Mouse (Mus musculus) Patski (cell line): ENCODE results near the gene Kidins220. TPM values are rescaled to one million over a fixed set of nuclear protein-coding genes. Genes with fewer than 3 reads are reported as not detected.

Experiments
- ATAC-seq: fragments of 100-300 bp; one replicate; pipeline ENCODE4 v1.8.0; 2021
- CTCF ChIA-PET: fragments of 350-600 bp; sonication (Branson Sonifier 250); formaldehyde crosslinking; loops from one replicate; lab custom pipeline; 2022; ENCODE audit warnings: inconsistent platforms; lab: Charles Lee
- POLR2A ChIA-PET: fragments of 350-600 bp; sonication (Branson Sonifier 250); formaldehyde crosslinking; loops from one replicate; lab custom pipeline; 2022; ENCODE audit warnings: antibody characterized with exemption, inconsistent platforms; lab: Charles Lee
- DNase-seq: peaks from one replicate; pipeline ENCODE4 v3.0.0-alpha.2; 2011; ENCODE audit warnings: low read depth, low spot score
- H3K27me3 ChIP-seq: fragments of 371-371 bp; one replicate; pipeline ENCODE4 v1.5.1; 2021
- CTCF ChIP-seq: fragments of 100-300 bp; IDR thresholded peaks from one replicate; pipeline ENCODE4 v1.5.1; 2021
- in situ Hi-C: fragments of 300-500 bp; cut with MboI; formaldehyde crosslinking; loops from 3 replicates; pipeline ENCODE4 v1.11.1; 2018; ENCODE audit warnings: low pct_unique_long_range_greater_than_20kb, mixed read lengths
- polyA plus RNA-seq: library from polyadenylated mRNA; unstranded; gene quantifications from one replicate; pipeline ENCODE4 v1.2.3, GENCODE M21; 2021

The Kidins220 gene
- polyA plus RNA-seq: 77.1 TPM

DNA sequence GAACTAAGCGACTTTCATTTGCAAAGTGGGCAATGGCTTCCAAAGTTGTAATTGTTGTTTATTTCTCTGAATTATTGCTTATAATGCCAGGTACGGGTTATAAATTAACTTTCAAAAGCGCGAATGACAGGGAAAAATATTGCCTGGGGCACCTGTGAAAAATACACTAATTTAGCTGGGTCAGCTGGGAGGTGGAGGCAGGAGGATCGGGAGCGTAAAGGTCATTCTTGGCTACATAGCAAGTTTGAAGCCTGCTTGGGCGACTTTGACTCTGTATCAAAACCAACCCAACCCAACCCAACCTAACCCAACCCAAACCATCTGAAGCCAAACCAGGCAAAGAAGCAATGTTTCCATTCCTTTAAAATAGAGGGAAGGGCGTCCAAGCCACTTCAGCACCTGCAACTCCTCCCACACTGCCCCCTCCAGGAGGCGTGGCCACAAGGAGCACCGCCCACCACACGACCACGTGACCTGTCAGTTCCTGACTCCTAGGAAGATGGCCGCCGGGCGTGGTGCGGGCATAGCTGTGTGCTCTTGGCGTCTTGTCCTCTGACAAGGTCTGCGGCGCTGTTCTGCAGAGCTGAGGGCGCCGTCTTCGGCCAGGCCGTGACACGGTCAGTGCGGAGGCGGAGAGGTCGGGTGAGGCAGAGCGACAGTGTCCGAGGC, at the start of gene Kidins220:
TSS of gene Kidins220 (plus strand) at position 480 of the 669 bp plus-strand sequence.
- DNase-seq: peak; percentile 28
- no peak for TF ChIP-seq CTCF
- ChIA-PET POLR2A (interaction anchor here (0.9 kb wide), 1 partner anchor 22 kb away, joined by 3 read pairs; no protein-coding TSS in a partner anchor), CTCF (no interaction called here)
- in situ Hi-C loops: no loop called here
- no peaks in the 10 kb centered on the region for H3K27me3 ChIP-seq
- peak; percentile 75 for ATAC-seq

DNA sequence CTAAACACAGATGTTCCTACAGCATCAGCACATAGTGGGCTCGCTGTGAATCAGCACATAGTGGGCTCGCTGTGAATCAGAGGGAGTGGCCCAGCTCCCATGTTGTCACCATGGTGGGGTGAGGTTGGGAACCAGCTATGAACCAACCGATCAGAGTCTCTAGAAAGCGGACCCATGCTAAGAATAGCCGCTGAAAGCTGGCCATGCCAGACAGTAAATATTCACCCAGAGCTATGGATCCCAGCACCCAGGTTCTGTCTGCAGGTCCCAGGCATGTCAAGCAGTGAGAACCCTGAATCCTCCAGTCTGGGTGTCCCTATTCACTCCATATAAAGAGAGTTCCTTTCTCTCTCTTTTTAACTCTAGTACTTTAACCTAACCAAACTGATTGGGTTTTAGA, 49.4 kb upstream of the Kidins220 start:
- in situ Hi-C loops: no loop called here
- ChIA-PET POLR2A (no interaction called here), CTCF (interaction anchor here (1.7 kb wide), 1 partner anchor 215 kb away, joined by 3 read pairs; no protein-coding TSS in a partner anchor)
- TF ChIP-seq CTCF: no peak
- no peaks in the 10 kb centered on the region for H3K27me3 ChIP-seq
- DNase-seq: no peak
- no peak for ATAC-seq

DNA sequence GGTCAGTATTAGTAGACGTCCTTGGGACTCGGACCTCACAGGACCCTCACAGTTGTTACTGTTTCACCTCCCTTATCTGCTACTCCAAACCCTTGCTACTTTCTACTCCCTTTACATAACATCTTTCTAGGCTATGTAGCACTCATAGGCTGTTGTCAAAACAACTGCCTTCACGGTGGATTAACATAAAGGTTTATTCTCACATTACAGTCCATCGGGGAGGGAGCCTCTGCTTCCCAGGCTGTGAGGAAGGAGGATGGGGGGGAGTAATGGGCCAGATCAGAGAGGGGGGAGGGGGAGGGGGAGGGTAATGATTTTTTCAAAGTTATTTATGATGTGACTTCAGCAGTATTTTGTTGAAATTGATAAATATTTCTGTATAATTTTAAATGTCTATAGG, 49.0 kb upstream of the Kidins220 start:
- H3K27me3 ChIP-seq: no peaks in the 10 kb centered on the region
- TF ChIP-seq CTCF: no peak
- POLR2A ChIA-PET: no interaction called here
- in situ Hi-C loops: no loop called here
- ATAC-seq (no peak), DNase-seq (no peak)
- CTCF ChIA-PET: no interaction called here

DNA sequence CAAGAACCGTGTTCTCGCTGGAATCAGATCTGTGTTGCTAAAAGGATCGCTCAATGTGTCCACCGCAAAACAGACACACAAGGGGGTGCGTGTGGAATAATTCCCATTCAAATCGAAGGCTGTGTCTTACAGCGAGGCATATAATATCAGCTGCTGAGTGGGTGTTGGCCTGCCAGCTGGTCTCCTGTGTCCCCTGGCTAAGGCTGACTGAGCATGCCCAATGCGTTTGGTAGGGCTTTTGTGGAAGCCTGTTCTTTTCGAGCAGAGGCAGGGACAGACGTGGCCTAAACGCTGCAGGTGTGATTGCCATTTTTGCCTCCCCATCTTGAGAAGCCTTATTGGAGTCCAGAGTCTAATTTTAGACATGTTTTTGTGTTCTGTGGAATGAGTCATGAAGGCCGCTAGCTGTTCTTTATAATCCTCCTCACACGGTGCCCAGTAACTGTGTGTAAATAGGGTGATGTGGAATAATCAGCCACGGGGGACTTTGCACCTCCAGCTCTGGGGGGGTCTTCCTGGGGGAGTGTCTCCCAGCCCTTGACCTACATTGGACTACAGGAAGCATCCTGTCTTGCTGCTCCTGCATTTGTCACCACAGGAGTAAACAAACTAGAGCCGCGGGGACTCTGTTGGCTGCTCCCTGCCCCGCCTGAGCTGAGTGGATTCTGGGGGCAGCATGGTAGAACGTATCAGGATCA, 46.5 kb upstream of the Kidins220 start:
- no peak for TF ChIP-seq CTCF
- DNase-seq: no peak
- ChIA-PET POLR2A (no interaction called here), CTCF (no interaction called here)
- no peaks in the 10 kb centered on the region for H3K27me3 ChIP-seq
- no peak for ATAC-seq
- in situ Hi-C loops: no loop called here

DNA sequence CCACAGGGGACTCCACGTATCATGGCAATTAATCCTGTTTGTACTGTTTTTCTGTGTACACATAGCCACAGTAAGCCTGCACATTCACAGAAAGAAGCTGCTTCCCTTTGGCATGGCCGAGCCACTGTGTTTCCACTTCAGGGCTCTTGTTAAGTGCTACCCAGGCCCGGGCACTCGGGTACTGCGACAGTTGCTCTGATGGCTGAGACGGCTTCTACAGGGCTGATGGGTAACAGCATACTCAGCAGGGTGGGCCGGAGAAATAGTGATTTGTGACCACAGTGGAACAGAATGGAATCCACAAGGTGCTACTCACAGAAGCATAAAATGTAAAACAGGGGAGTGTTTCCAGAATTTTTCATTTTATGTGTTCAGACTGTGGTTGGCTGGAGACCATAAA, 45.7 kb upstream of the Kidins220 start:
- no peaks in the 10 kb centered on the region for H3K27me3 ChIP-seq
- no peak for TF ChIP-seq CTCF
- ATAC-seq: no peak
- in situ Hi-C loops: no loop called here
- DNase-seq: no peak
- ChIA-PET CTCF (no interaction called here), POLR2A (no interaction called here)

DNA sequence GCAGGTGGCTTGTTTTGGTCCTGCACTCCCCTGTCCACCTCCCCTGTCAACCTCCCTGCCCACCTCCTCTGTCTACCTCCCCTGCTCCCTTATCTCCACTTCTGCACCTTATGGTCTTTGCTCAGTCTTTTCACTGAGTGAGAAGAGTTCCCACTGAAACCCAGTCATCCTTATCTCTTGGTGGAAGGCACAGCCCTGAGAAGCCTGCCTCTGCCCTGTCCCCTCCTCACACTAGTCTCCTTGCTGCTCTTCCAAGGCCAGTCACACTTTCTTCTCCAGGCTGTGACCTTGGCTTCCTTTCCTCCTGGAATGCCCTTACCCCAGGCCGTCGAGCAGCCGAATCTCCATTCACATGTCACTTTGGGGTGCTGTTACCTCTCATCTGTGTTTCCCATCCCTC, 44.0 kb upstream of the Kidins220 start:
- ATAC-seq (no peak), DNase-seq (no peak)
- H3K27me3 ChIP-seq: no peaks in the 10 kb centered on the region
- POLR2A ChIA-PET: no interaction called here
- in situ Hi-C loops: no loop called here
- no peak for TF ChIP-seq CTCF
- CTCF ChIA-PET: no interaction called here

DNA sequence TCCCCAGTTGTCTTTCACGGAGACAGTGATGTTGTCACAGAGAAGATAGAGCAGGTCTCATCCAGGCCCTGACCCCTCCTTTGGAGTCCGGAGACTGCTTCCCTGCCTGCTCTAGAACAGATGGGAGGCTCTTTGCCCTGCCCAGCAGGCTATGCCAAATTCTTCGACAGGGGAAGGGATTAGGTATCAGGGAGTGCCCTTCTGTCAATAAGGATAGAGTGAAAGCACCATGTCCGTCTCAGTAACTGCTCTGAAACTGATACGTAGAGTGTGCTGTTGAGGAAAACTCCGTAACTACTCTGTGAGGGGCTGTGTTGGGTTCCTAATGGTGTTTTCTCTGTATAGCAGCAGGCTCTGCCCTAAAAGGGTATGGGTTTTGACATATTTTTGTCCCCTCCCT, 42.6 kb upstream of the Kidins220 start:
- ATAC-seq (no peak), DNase-seq (no peak)
- no peaks in the 10 kb centered on the region for H3K27me3 ChIP-seq
- in situ Hi-C loops: no loop called here
- TF ChIP-seq CTCF: no peak
- ChIA-PET CTCF (no interaction called here), POLR2A (no interaction called here)

DNA sequence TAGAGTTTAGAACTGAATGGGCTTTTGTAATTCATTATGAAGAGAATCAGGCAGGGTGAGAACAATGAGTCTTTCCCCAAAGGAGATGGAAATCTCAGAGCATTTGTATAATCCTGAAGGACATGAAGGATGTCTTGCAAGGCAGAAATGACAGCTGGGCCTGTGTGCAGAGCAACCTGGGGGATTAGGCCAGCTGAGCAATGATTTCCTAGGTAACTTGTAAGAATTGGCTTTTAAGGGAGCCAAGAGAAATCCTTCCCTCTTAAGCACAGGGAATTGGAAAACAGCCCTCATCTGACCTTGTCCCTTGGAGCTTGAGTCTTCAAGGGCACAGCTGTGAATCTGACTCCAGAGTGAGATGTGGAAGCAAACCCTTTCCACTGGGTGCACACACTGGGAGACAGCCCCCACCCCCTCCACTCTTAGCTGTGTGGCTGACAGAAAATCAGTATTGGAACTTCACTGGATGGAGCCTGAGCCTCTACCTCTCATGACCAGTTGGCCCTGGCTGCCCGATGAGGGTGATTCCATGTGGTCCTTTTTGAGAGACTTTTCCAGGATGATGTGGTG, 41.4 kb upstream of the Kidins220 start:
- no peaks in the 10 kb centered on the region for H3K27me3 ChIP-seq
- POLR2A ChIA-PET: no interaction called here

DNA sequence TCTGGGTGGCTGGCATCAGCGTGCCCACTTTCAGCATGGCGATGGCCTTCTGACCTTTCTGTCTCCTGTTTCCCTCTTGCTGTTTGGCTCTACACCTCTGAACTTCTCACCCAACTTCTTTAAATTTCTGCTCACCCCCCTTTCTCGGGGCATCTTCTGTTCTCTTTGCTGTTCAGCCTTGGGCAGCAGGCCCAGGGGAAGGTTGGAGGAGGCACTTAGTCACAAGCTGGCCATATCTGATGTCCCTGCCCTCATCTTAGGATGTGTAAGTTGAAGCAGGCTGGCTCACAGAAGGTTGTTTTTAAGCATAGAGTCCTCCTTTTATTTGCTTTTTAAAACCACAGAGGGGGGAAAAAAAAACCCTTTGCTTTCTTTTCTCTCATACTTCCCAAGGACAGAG, 40.7 kb upstream of the Kidins220 start:
- in situ Hi-C loops: no loop called here
- no peak for TF ChIP-seq CTCF
- ChIA-PET POLR2A (no interaction called here), CTCF (no interaction called here)
- ATAC-seq (no peak), DNase-seq (no peak)
- H3K27me3 ChIP-seq: no peaks in the 10 kb centered on the region

More for the DNA sequence above, 41.4 kb upstream of the Kidins220 start:
- in situ Hi-C loops: no loop called here
- CTCF ChIA-PET: no interaction called here
- ATAC-seq (no peak), DNase-seq (no peak)
- TF ChIP-seq CTCF: no peak

DNA sequence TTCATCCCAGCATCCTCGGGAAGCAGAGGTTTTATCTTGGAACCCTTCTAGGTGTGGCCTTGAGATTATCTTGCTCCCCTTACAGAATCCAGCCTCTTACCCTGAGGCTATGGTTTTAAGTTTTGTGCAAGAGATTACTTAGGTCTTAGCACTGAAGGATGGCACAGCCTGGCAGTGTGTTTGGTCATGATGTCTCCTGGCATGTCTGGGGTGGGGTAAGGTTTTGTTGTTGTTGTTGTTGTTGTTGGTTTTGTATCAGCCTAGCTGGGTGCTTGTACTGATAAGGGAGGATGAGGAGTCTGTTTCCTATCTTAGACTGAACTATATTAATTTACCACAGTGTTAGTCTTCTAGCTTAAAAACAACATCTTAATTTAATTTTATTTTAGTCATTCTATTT, 38.4 kb upstream of the Kidins220 start:
- ATAC-seq: no peak
- in situ Hi-C loops: no loop called here
- CTCF ChIA-PET: no interaction called here
- DNase-seq: no peak
- no peaks in the 10 kb centered on the region for H3K27me3 ChIP-seq
- POLR2A ChIA-PET: no interaction called here
- no peak for TF ChIP-seq CTCF

DNA sequence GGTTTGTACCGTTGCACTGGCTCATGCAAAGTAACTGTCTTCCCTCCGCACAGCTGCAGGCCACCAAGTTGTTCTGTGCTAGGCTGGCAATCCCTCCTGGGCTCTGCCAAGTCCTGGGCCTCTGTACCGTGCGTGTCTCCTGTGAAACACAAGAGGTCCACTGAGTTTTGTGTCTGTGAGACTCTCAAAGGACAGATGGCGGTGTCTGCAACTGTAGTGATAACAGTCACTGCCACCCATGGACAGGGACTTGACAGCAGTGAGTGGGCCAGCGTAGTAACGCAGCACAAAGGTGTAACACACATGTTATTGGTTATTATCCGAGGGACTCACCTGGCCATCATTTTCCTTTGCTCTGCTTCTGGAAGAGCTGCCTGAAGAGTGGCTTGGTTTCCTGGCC, 35.4 kb upstream of the Kidins220 start:
- POLR2A ChIA-PET: no interaction called here
- CTCF ChIA-PET: no interaction called here
- ATAC-seq: no peak
- in situ Hi-C loops: no loop called here
- H3K27me3 ChIP-seq: no peaks in the 10 kb centered on the region
- no peak for DNase-seq
- TF ChIP-seq CTCF: no peak
